Mouse (Mus musculus) neural tube, embryonic 11.5 days (tissue): ENCODE results near the gene Plekhh1. TPM values are rescaled to one million over a fixed set of nuclear protein-coding genes. Genes with fewer than 3 reads are reported as not detected.

Source experiments
- ATAC-seq: fragments of 200-750 bp; cut with Nextera tagmentation; 2 replicates; pipeline ENCODE4 v1.8.0; 2017; ENCODE audit warnings: moderate number of reproducible peaks, mild to moderate bottlenecking, moderate TSS enrichment, moderate library complexity; ENCODE audit not compliant: insufficient read depth, low FRiP score, low TSS enrichment
- DNase-seq: peaks from one replicate; pipeline ENCODE4 v3.0.0-alpha.2; 2015; ENCODE audit warnings: low spot score
- H3K27ac ChIP-seq: fragments of 300-500 bp; sonication (generic); 2 replicates; pipeline ENCODE4 v1.5.1; 2014; ENCODE audit warnings: low read depth, mild to moderate bottlenecking, low read length
- H3K27me3 ChIP-seq: fragments of 300-500 bp; sonication (generic); 2 replicates; pipeline ENCODE4 v1.6.1; 2014; ENCODE audit warnings: mild to moderate bottlenecking, low read length, mixed read lengths; ENCODE audit not compliant: control insufficient read depth, insufficient read depth
- H3K36me3 ChIP-seq: fragments of 300-500 bp; sonication (generic); 2 replicates; pipeline ENCODE4 v1.6.1; 2014; ENCODE audit warnings: mild to moderate bottlenecking, low read length, moderate library complexity, mixed read lengths; ENCODE audit not compliant: control insufficient read depth, insufficient read depth
- H3K4me1 ChIP-seq: fragments of 300-500 bp; sonication (generic); 2 replicates; pipeline ENCODE4 v1.6.1; 2014; ENCODE audit warnings: low read length, mixed read lengths; ENCODE audit not compliant: control insufficient read depth, insufficient read depth
- H3K4me2 ChIP-seq: fragments of 300-500 bp; sonication (generic); 2 replicates; pipeline ENCODE4 v1.6.1; 2014; ENCODE audit warnings: low read depth, mild to moderate bottlenecking, moderate library complexity
- H3K4me3 ChIP-seq: fragments of 300-500 bp; sonication (generic); 2 replicates; pipeline ENCODE4 v1.5.1; 2014; ENCODE audit warnings: low read depth, low read length
- H3K9ac ChIP-seq: fragments of 300-500 bp; sonication (generic); 2 replicates; pipeline ENCODE4 v1.6.1; 2014; ENCODE audit warnings: mild to moderate bottlenecking, low read length
- H3K9me3 ChIP-seq: fragments of 300-500 bp; sonication (generic); 2 replicates; pipeline ENCODE4 v1.6.1; 2016; ENCODE audit warnings: low read length; ENCODE audit not compliant: control insufficient read depth
- WGBS: fragments of 180-500 bp; shearing (Covaris S2); extraction: QIAGEN DNeasy Blood & Tissue Kit; methylation state at CpG from one replicate; pipeline ENCODE4 v1.1.7; 2014; 5-methylcytosine and 5-hydroxymethylcytosine counted together
- polyA plus RNA-seq: library from polyadenylated mRNA; unstranded; fragments of >200 nt; fragmentation: Nextera tagmentation; extraction: Ambion mirVana; gene quantifications from 2 replicates; pipeline ENCODE4 v1.2.1, GENCODE M21; 2014

Gene Plekhh1
- polyA plus RNA-seq, 1 experiment from 2014 or later, result 7.4 TPM

GRCm38 (mm10) chr12:79059573-79059972 is 30.6 kb downstream of the Plekhh1 start:
- Histone ChIP-seq H3K27ac (no peak overlapping the region), H3K4me2 (no peak overlapping the region), H3K36me3 (no peaks in the 10 kb centered on the region; the same call in 1 of the 2 replicates), H3K27me3 (no peaks in the 10 kb centered on the region), H3K9ac (no peak overlapping the region), H3K4me1 (no peaks in the 10 kb centered on the region), H3K4me3 (no peak overlapping the region), H3K9me3 (no peaks in the 10 kb centered on the region)
- DNase-seq (no peak), ATAC-seq (no peak)
- 88% methylated on average over 6 of the region's 6 CpGs for WGBS

GRCm38 (mm10) chr12:79060134-79060533 is 31.2 kb downstream of the Plekhh1 start:
- H3K36me3 ChIP-seq, result no peaks in the 10 kb centered on the region; the same call in 1 of the 2 replicates
- 93% methylated on average over 9 of the region's 9 CpGs for WGBS
- no peak overlapping the region for H3K4me3 ChIP-seq
- H3K27me3 ChIP-seq, result no peaks in the 10 kb centered on the region
- no peak for DNase-seq
- no peak overlapping the region for H3K4me2 ChIP-seq
- H3K9ac ChIP-seq, result no peak overlapping the region
- no peak for ATAC-seq
- H3K9me3 ChIP-seq, result no peaks in the 10 kb centered on the region
- no peaks in the 10 kb centered on the region for H3K4me1 ChIP-seq
- H3K27ac ChIP-seq, result no peak overlapping the region

- WGBS, result 83% methylated on average over 7 of the region's 7 CpGs
- H3K27ac ChIP-seq, result no peak overlapping the region
- DNase-seq, result no peak
- H3K4me1 ChIP-seq, result no peaks in the 10 kb centered on the region
- H3K4me3 ChIP-seq, result no peak overlapping the region
- H3K27me3 ChIP-seq, result no peaks in the 10 kb centered on the region
- H3K9ac ChIP-seq, result no peak overlapping the region
- H3K4me2 ChIP-seq, result no peak overlapping the region
- no peaks in the 10 kb centered on the region for H3K9me3 ChIP-seq
- no peak for ATAC-seq
- H3K36me3 ChIP-seq, result no peaks in the 10 kb centered on the region; the same call in 1 of the 2 replicates
Observed at GRCm38 (mm10) chr12:79060766-79061652, 32.0 kb downstream of the Plekhh1 start.

GRCm38 (mm10) chr12:79064451-79064850 is 35.5 kb downstream of the Plekhh1 start:
- no peaks in the 10 kb centered on the region for H3K27me3 ChIP-seq
- DNase-seq, result no peak
- no peak overlapping the region for H3K4me3 ChIP-seq
- 89% methylated on average over 13 of the region's 13 CpGs for WGBS
- no peaks in the 10 kb centered on the region for H3K9me3 ChIP-seq
- no peak overlapping the region for H3K9ac ChIP-seq
- H3K4me1 ChIP-seq, result no peaks in the 10 kb centered on the region
- H3K4me2 ChIP-seq, result no peak overlapping the region
- no peak for ATAC-seq
- H3K36me3 ChIP-seq, result no peaks in the 10 kb centered on the region; the same call in none of the 2 replicates
- no peak overlapping the region for H3K27ac ChIP-seq

GRCm38 (mm10) chr12:79066431-79066830 is 37.5 kb downstream of the Plekhh1 start:
- H3K4me3 ChIP-seq, result no peak overlapping the region
- DNase-seq (no peak), ATAC-seq (no peak)
- H3K27ac ChIP-seq, result no peak overlapping the region
- no peaks in the 10 kb centered on the region; the same call in none of the 2 replicates for H3K36me3 ChIP-seq
- no peak overlapping the region for H3K4me2 ChIP-seq
- H3K27me3 ChIP-seq, result no peaks in the 10 kb centered on the region
- no peaks in the 10 kb centered on the region for H3K9me3 ChIP-seq
- no peak overlapping the region for H3K9ac ChIP-seq
- H3K4me1 ChIP-seq, result no peaks in the 10 kb centered on the region
- whole genome bisulfite sequencing, result 91% methylated on average over 9 of the region's 9 CpGs

- WGBS, result 91% methylated on average over 5 of the region's 5 CpGs
- Histone ChIP-seq H3K4me1 (no peaks in the 10 kb centered on the region), H3K36me3 (no peaks in the 10 kb centered on the region; the same call in none of the 2 replicates), H3K9ac (no peak overlapping the region), H3K4me3 (no peak overlapping the region), H3K27me3 (no peaks in the 10 kb centered on the region), H3K4me2 (no peak overlapping the region), H3K27ac (no peak overlapping the region), H3K9me3 (no peaks in the 10 kb centered on the region)
- no peak for DNase-seq
- ATAC-seq, result no peak
Observed at GRCm38 (mm10) chr12:79067526-79067925, 38.6 kb downstream of the Plekhh1 start.

GRCm38 (mm10) chr12:79068306-79068705 is 39.3 kb downstream of the Plekhh1 start:
- no peak for DNase-seq

GRCm38 (mm10) chr12:79069187-79069608 is 40.2 kb downstream of the Plekhh1 start:
- Histone ChIP-seq H3K36me3 (no peaks in the 10 kb centered on the region; the same call in none of the 2 replicates), H3K4me3 (no peak overlapping the region), H3K9ac (no peak overlapping the region), H3K4me1 (no peaks in the 10 kb centered on the region), H3K27me3 (no peaks in the 10 kb centered on the region), H3K4me2 (no peak overlapping the region), H3K27ac (no peak overlapping the region), H3K9me3 (no peaks in the 10 kb centered on the region)
- DNase-seq (no peak), ATAC-seq (no peak)
- 89% methylated on average over 6 of the region's 6 CpGs for WGBS

More at GRCm38 (mm10) chr12:79068306-79068705, 39.3 kb downstream of the Plekhh1 start:
- H3K4me2 ChIP-seq, result no peak overlapping the region
- H3K9me3 ChIP-seq, result no peaks in the 10 kb centered on the region
- no peak overlapping the region for H3K9ac ChIP-seq
- no peak for ATAC-seq
- H3K36me3 ChIP-seq, result no peaks in the 10 kb centered on the region; the same call in none of the 2 replicates
- WGBS, result 94% methylated on average over 11 of the region's 11 CpGs
- H3K27me3 ChIP-seq, result no peaks in the 10 kb centered on the region
- no peak overlapping the region for H3K4me3 ChIP-seq
- no peaks in the 10 kb centered on the region for H3K4me1 ChIP-seq
- no peak overlapping the region for H3K27ac ChIP-seq

GRCm38 (mm10) chr12:79069916-79070315 is 41.0 kb downstream of the Plekhh1 start:
- Histone ChIP-seq H3K9ac (no peak overlapping the region), H3K27ac (no peak overlapping the region), H3K4me1 (no peaks in the 10 kb centered on the region), H3K36me3 (no peaks in the 10 kb centered on the region; the same call in 1 of the 2 replicates), H3K4me2 (no peak overlapping the region), H3K9me3 (no peaks in the 10 kb centered on the region), H3K27me3 (no peaks in the 10 kb centered on the region), H3K4me3 (no peak overlapping the region)
- ATAC-seq (no peak), DNase-seq (no peak)
- WGBS, result 89% methylated on average over 6 of the region's 6 CpGs
